Mouse (Mus musculus) urinary bladder, postnatal 14 days (tissue): ENCODE data around the gene Agpat4.
A peak's percentile ranks its signal among the peaks of the same experiment; 100 is the strongest.

Experiments
- DNase-seq: peaks from one replicate; pipeline ENCODE4 v3.0.0; 2021; ENCODE audit warnings: low spot score

Agpat4 gene

DNA sequence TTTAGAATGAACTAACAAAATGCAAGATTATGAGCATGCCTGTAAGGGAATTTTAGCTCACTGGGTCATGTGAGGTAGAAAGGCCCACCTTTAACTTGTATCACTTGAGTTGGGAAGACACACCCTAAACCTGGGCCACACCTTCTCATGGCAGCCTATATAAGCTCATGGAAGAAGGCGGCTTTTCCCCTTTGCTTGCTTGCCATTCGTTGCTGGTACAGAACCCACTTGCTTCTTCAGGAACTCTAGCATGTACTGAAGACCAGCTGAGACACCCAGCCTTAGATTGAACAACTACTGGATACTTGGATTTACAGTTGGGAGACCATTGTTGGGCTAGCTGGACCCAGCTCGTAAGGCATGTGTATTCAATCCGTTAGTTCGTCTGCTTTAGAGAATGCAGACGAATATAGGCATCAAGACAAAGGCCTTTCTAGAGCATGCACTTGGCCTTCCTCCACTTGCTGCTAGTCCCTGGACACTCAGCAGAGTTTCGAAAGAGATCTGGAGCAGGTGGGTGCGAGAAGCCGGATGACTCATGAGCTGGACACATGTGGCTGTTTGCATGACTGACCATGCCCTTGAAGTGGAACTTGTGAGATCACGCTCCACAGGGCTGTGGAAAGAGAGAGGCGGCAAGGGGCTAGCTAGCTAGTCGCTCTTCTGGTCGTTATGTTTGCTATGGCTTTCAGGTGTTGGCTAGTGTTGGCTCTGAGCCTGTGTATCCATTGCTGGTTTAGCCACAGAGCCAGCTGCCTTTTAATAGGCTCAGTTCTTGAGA, 42.7 kb downstream of the Agpat4 start:
- DNase-seq = no peak

- no peak for DNase-seq
Observed at GRCm38 (mm10) chr17:12161877-12162276, 43.4 kb downstream of the Agpat4 start.

DNA sequence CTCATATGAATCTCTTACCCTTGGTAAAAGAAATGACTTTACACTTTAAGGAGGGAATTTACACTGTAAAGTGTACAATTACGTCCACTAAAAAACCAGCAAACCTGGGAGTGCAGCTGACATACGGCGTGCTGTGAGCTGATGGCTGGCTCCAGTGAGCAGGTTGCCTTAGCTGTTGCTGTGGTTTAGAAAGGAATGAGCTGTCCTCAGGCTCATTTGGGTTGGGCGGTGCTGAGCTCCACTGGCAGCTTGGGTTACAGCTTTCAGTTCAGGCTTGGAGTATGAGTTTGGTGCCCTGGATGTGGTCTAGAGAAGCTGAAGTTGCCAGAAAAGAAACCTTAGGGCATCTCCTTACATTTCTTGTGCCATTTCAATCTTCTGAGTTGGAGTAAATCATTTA, 44.3 kb downstream of the Agpat4 start:
- no peak for DNase-seq

DNA sequence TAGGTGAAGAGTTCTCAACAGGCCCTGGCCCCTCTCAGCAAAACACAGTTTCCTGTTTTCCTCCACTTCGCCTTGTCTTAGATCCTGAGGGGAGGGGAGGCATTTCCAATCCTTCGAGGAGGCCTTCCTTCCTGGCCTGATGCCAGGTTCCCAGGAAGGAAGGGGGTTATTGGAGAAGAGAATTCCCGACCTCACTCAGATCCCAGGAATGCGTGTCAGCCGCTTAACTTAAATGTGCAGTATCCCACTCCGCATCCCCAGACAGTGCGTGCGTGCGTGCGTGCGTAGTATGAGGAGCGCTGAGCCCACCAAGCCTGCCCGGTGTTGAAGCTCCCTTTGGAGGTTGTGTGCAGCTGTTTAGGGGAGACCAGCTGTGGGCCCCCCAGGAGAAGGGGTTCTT, 44.9 kb downstream of the Agpat4 start:
- DNase-seq = no peak

DNA sequence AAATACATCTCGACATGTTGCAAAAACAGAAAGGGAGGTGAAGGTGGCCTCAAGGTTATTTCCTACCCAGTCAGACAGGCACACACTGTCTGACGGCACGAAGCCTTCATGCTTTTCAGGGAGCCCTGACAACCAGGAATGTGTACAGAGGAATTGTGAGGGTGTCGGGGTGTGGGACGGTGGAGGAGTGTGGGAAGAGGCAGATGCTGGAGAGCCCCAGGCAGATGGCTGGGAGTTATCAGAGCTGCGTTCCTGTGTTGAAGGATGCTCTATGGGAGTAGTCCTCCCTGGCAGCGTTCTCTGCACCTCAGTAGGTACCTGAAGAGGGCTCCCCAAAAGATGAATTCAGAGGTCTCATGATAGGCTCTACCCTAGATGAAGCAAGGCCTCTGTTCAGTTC, 45.4 kb downstream of the Agpat4 start:
- DNase-seq = no peak

DNA sequence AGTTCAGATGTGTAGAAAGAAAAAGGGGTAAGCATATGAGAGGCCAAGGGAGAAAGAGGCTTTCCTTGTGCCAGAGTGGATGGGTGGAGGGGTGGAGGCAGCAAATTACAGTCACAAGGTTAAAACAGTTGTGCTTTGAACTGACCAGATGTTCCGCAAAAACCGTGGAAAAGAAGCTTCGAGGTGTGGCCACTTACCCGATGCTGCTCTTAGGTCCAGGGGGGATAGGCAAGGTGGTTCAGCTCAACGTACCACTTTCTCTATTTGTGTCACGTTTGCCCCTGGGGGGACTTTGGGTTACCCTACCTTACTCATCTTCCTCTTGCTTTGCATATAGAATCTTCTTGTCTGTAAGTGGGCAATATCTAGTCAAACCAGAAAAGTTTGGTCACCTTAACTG, 46.0 kb downstream of the Agpat4 start:
- DNase-seq = no peak

- no peak for DNase-seq
Observed at GRCm38 (mm10) chr17:12165009-12165695, 46.6 kb downstream of the Agpat4 start.

- DNase-seq = no peak
Observed at GRCm38 (mm10) chr17:12165701-12166100, 47.2 kb downstream of the Agpat4 start.

DNA sequence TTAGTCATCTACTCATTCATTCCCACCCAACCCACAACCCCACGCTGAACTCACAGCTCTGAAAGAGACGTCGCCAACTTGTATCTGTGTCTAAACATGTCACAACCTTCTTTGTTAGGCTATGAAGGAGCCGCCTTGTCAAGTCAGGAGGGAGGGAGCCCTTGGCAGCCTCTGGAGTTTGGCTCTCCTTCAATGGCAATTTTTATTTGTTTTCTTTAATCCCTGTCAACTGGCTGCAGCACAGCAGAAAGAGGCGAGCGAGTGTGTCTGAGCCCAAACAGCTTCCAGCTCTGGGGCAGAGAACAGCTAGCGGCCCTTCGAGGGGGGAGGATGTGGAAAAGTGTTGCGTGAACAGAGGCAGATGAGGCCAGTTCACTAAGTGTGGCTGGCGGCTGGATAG, 50.0 kb downstream of the Agpat4 start:
- DNase-seq = peak; percentile 67

GRCm38 (mm10) chr17:12169326-12169836, 50.9 kb downstream of the Agpat4 start:
- no peak for DNase-seq

DNA sequence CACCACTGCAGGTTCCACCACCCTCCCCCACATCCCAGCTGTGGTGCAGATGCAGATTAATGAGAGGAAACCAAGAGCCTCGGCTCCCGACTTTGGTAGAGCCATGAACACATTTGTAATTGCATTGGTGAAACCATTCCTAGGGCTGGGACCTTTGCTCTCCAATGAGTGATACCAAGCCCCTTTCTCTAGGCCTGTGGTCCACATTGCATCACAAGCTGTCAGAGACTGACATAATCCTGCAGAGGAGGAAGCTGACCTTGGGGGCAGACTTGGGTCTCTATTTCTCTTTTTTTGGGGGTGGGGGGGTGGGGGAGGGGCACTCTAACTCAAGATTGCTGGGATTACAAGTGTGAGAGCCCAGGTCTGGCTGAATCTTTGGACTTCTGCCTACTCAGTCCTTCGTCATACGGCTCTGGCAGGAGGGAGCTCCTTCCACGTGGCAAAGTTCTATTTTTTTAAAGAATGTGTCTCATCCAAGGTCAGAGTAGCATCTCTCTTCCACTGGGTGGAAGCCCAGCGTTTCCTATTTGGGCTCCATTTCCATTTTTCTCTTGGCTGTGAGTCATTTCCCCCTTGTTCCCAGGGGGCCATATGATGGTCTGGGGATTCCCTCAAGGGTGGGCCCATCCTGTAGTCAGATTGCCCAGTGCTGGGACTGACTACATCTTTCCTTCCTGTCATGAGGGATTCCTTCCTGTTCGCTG, 52.4 kb downstream of the Agpat4 start:
- no peak for DNase-seq

- no peak for DNase-seq
Observed at GRCm38 (mm10) chr17:12171666-12172065, 53.2 kb downstream of the Agpat4 start.

- DNase-seq = no peak
Observed at GRCm38 (mm10) chr17:12174221-12174620, 55.7 kb downstream of the Agpat4 start.

DNA sequence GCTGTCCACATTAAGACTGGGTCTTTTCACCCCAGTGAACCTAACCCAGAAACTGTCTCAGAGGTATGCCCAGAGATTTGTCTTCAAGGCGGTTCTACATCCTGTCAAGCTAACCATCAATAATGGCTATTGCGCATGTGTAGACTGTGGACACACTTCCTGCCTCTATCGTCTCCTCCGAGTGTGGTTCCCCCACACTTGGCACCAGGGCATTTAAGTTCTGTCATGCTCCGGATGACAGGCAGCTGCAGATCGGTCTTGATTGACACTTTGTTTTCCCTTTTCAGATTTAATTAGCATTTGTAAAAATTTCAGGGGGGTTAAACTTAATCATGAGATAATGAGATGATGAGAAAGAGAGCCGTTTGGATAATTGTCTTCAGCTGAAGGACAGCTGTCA, 56.4 kb downstream of the Agpat4 start:
- DNase-seq = no peak

GRCm38 (mm10) chr17:12175626-12176025, 57.1 kb downstream of the Agpat4 start:
- DNase-seq = no peak

GRCm38 (mm10) chr17:12179339-12179738, 60.8 kb downstream of the Agpat4 start:
- no peak for DNase-seq

GRCm38 (mm10) chr17:12179766-12180165, 61.3 kb downstream of the Agpat4 start:
- no peak for DNase-seq

DNA sequence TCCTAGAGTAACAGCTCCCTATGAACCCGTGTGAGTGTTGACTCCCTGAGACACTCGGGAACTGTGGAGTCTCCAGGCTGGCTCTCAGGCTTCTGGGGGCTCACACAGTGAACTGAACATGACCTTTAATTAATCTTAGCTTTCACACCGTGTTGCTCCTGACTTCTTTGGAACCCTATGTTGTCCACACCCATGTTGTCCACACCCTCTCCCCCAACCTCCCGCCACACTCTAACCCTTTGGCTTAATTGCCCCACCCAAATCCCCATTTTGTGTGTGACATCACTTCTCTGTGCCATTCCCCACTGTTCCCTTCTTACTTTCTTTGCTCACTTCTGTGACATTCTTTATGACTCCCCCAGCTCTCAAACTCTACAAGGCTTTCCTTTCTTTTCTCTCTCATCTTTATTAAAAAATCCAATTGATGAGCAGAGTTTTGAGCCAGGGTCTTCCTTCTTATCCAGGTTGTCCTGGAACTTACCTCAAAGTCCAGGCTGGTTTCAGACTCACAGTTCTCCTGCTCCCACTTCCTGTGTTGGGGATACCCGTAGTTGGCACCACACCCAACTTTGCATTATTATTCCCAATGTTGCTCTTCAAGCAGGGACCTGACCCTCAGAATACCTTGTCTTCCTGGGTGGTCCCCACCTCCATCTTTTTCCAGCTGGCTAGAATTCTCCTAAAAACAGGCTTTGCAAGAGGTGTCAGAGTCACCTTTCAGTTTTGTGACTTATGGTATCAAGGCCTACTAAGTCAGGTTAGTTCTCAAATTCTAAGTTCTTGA, 64.4 kb downstream of the Agpat4 start:
- no peak for DNase-seq

GRCm38 (mm10) chr17:12184283-12184682, 65.8 kb downstream of the Agpat4 start:
- no peak for DNase-seq

GRCm38 (mm10) chr17:12185855-12186254, 67.4 kb downstream of the Agpat4 start:
- no peak for DNase-seq

- DNase-seq = no peak
Observed at GRCm38 (mm10) chr17:12186341-12186740, 67.8 kb downstream of the Agpat4 start.

- DNase-seq = peak; percentile 46
Observed at GRCm38 (mm10) chr17:12187782-12188181, 69.3 kb downstream of the Agpat4 start.
